In genomic region chr4:53337784-53338183, GRCm38 (mm10) we compare ENCODE assay signal across 9 mouse cellular contexts.
A peak's percentile ranks its signal among the peaks of the same experiment; 100 is the strongest.
DNase-seq lines count a peak whose midpoint lies in the region; ATAC-seq lines count a peak whose summit lies in the region.
"Had no signal": no experiment of that assay in that cellular context is flagged by ENCODE, and none has a peak within 500 bp of the region (broad histone marks: within the 10 kb centered on the region; RNA-seq: fewer than 3 reads in every experiment).

No protein-coding gene starts in this region.

- DNase-seq in kidney, adult 18-20 months: peak; percentile 51
- DNase-seq in ES-CJ7 (ENCODE audit: low read depth, low spot score): peak; percentile 56
- peak; percentile 52 to 72 for DNase-seq in kidney, postnatal 36 days
- DNase-seq in layer of hippocampus, postnatal 25 days (ENCODE audit: extremely low spot score in 1 of 2, low spot score in 1 of 2): no peak

- no peaks in the 10 kb centered on the region; the same call in 1 of the 2 replicates for H3K4me1 ChIP-seq in kidney, embryonic 16.5 days (ENCODE audit: insufficient read depth, low read length)
- peaks cover 11% of the 10 kb centered on the region; the same call in 1 of the 2 replicates for H3K4me1 ChIP-seq in brown adipose tissue, adult 24 weeks (ENCODE audit: control insufficient read depth, insufficient read depth, insufficient read length, low read length)
- no peaks in the 10 kb centered on the region for H3K4me1 ChIP-seq in midbrain, embryonic 16.5 days (ENCODE audit: control insufficient read depth, insufficient read depth, low read length)

- WGBS in kidney, embryonic 16.5 days: 53% methylated on average over 8 of the region's 8 CpGs
- WGBS in midbrain, embryonic 16.5 days: 44% methylated on average over 8 of the region's 8 CpGs

- ATAC-seq in kidney, embryonic 16.5 days (ENCODE audit: low FRiP score, low TSS enrichment): no peak
- no peak for ATAC-seq in midbrain, embryonic 16.5 days

- no peak overlapping the region for H3K27ac ChIP-seq in kidney, embryonic 16.5 days (ENCODE audit: low read length)
- peak overlapping the region; percentile 64 for H3K27ac ChIP-seq in brown adipose tissue, adult 24 weeks (replicated peaks; ENCODE audit: low read depth, low read length)
- no peak overlapping the region for H3K27ac ChIP-seq in midbrain, embryonic 16.5 days (ENCODE audit: low read length)
- H3K27ac ChIP-seq: left cerebral cortex, adult 2 months; neural tube, embryonic 12.5 days had no signal

- peaks cover 7% of the 10 kb centered on the region; the same call in 1 of the 2 replicates for H3K9me3 ChIP-seq in kidney, embryonic 16.5 days (ENCODE audit: low read length)
- no peaks in the 10 kb centered on the region for H3K9me3 ChIP-seq in midbrain, embryonic 16.5 days (replicated peaks; ENCODE audit: control insufficient read depth, low read length, poor library complexity, severe bottlenecking)

- H3K36me3 ChIP-seq in kidney, embryonic 16.5 days (ENCODE audit: insufficient read depth, low read length): no peaks in the 10 kb centered on the region
- no peaks in the 10 kb centered on the region for H3K36me3 ChIP-seq in midbrain, embryonic 16.5 days (ENCODE audit: control insufficient read depth, insufficient read depth, low read length)
- H3K36me3 ChIP-seq: neural tube, embryonic 12.5 days had no signal

- H3K9ac ChIP-seq in kidney, embryonic 16.5 days (replicated peaks; ENCODE audit: low read length): no peak overlapping the region
- H3K9ac ChIP-seq in midbrain, embryonic 16.5 days (ENCODE audit: low read depth, low read length): no peak overlapping the region
- H3K9ac ChIP-seq: neural tube, embryonic 12.5 days had no signal

- no peaks in the 10 kb centered on the region for H3K27me3 ChIP-seq in kidney, embryonic 16.5 days (ENCODE audit: insufficient read depth, low read length)
- no peaks in the 10 kb centered on the region for H3K27me3 ChIP-seq in midbrain, embryonic 16.5 days (ENCODE audit: control insufficient read depth, insufficient read depth, low read depth, low read length)
- H3K27me3 ChIP-seq: neural tube, embryonic 12.5 days had no signal

- H3K4me3 ChIP-seq in kidney, embryonic 16.5 days (ENCODE audit: low read length): no peak overlapping the region
- no peak overlapping the region for H3K4me3 ChIP-seq in brown adipose tissue, adult 24 weeks (ENCODE audit: insufficient read depth, low read depth, low read length)
- no peak overlapping the region for H3K4me3 ChIP-seq in midbrain, embryonic 16.5 days (ENCODE audit: low read depth, low read length)
- H3K4me3 ChIP-seq: left cerebral cortex, adult 2 months; neural tube, embryonic 12.5 days had no signal

- no peak overlapping the region for H3K4me2 ChIP-seq in kidney, embryonic 16.5 days (replicated peaks; ENCODE audit: low read depth, low read length)
- H3K4me2 ChIP-seq in midbrain, embryonic 16.5 days (ENCODE audit: low read length): no peak overlapping the region
- H3K4me2 ChIP-seq: neural tube, embryonic 12.5 days had no signal

Comparison
In these comparisons a context has a peak if more than half of its experiments do, and no peak if none do; other contexts are left out.
1. DNase-seq: peak in kidney, adult 18-20 months (single experiment), ES-CJ7 (single experiment) and kidney, postnatal 36 days (2 of 2); none in layer of hippocampus, postnatal 25 days (0 of 2).